Mouse (Mus musculus) bone marrow, adult 2 months (tissue): ENCODE data around the gene Slc26a8. TPM values are rescaled to one million over a fixed set of nuclear protein-coding genes. Genes with fewer than 3 reads are reported as not detected.

Experiments
- H3K27ac ChIP-seq: fragments of 200-500 bp; 2 replicates; pipeline ENCODE4 v1.5.1; 2012; ENCODE audit warnings: low read depth, mild to moderate bottlenecking, control low read depth, inconsistent platforms, low read length; ENCODE audit not compliant: control insufficient read depth, poor library complexity, insufficient read depth
- H3K4me1 ChIP-seq: fragments of 200-500 bp; 2 replicates; pipeline ENCODE4 v1.6.1; 2011; ENCODE audit warnings: low read length; ENCODE audit not compliant: control insufficient read depth, insufficient read depth
- H3K4me3 ChIP-seq: fragments of 200-500 bp; replicated peaks from 2 replicates; pipeline ENCODE3; 2011; ENCODE audit warnings: mild to moderate bottlenecking, low read depth, low read length, control low read depth; ENCODE audit not compliant: control insufficient read depth
- CTCF ChIP-seq: fragments of 200-500 bp; IDR thresholded peaks from 2 replicates; pipeline ENCODE4 v1.5.1; 2011; ENCODE audit warnings: low read length, control low read depth; ENCODE audit not compliant: control insufficient read depth, insufficient read depth
- POLR2A ChIP-seq: fragments of 200-500 bp; IDR thresholded peaks from 2 replicates; pipeline ENCODE4 v1.6.1; 2011; ENCODE audit warnings: low read depth, mild to moderate bottlenecking, control low read depth, low read length, borderline replicate concordance; ENCODE audit not compliant: control insufficient read depth
- WGBS: fragments of 180-500 bp; shearing (Covaris S2); methylation state at CpG from one replicate; pipeline ENCODE4 v1.1.7; 2018; 5-methylcytosine and 5-hydroxymethylcytosine counted together
- polyA plus RNA-seq: library from polyadenylated mRNA; stranded (reverse); fragments of >200 nt; gene quantifications from 2 replicates; pipeline ENCODE4 v1.2.4, GENCODE M21; 2011; ENCODE audit warnings: low replicate concordance; ENCODE audit not compliant: missing spikeins, insufficient read depth, insufficient read length

The Slc26a8 gene
- polyA plus RNA-seq, 1 experiment: 5.3 TPM

- WGBS: 54% methylated on average over 3 of the region's 3 CpGs
- H3K27ac ChIP-seq: no peak overlapping the region
- no peaks in the 10 kb centered on the region; the same call in 1 of the 2 replicates for H3K4me1 ChIP-seq
- no peak overlapping the region for H3K4me3 ChIP-seq
- TF ChIP-seq POLR2A (no peak), CTCF (no peak)
Measured at GRCm38 (mm10) chr17:28643697-28644096, 46.3 kb downstream of the Slc26a8 start.

- no peak for TF ChIP-seq POLR2A
- TF ChIP-seq CTCF: no peak
- no peak overlapping the region for H3K27ac ChIP-seq
- H3K4me1 ChIP-seq: no peaks in the 10 kb centered on the region; the same call in 1 of the 2 replicates
- H3K4me3 ChIP-seq: no peak overlapping the region
- WGBS: 6% methylated on average over 3 of the region's 3 CpGs
Measured at GRCm38 (mm10) chr17:28640113-28640512, 49.9 kb downstream of the Slc26a8 start.

- TF ChIP-seq CTCF: no peak
- no peak for TF ChIP-seq POLR2A
- WGBS: 62% methylated on average over 7 of the region's 7 CpGs
- H3K4me1 ChIP-seq: no peaks in the 10 kb centered on the region
- H3K27ac ChIP-seq: no peak overlapping the region
- no peak overlapping the region for H3K4me3 ChIP-seq
Measured at GRCm38 (mm10) chr17:28637711-28638690, 52.0 kb downstream of the Slc26a8 start.

- TF ChIP-seq CTCF (no peak), POLR2A (no peak)
- no peak overlapping the region for H3K4me3 ChIP-seq
- H3K27ac ChIP-seq: no peak overlapping the region
- H3K4me1 ChIP-seq: no peaks in the 10 kb centered on the region
- WGBS: 64% methylated on average over 5 of the region's 5 CpGs
Measured at GRCm38 (mm10) chr17:28635842-28636241, 54.2 kb downstream of the Slc26a8 start.

GRCm38 (mm10) chr17:28629125-28629524, 60.9 kb downstream of the Slc26a8 start:
- no peak overlapping the region for H3K27ac ChIP-seq
- H3K4me3 ChIP-seq: no peak overlapping the region
- no peaks in the 10 kb centered on the region for H3K4me1 ChIP-seq
- 61% methylated on average over 3 of the region's 3 CpGs for WGBS
- TF ChIP-seq CTCF (no peak), POLR2A (no peak)

- Histone ChIP-seq H3K4me3 (no peak overlapping the region), H3K4me1 (no peaks in the 10 kb centered on the region), H3K27ac (no peak overlapping the region)
- no peak for TF ChIP-seq POLR2A
- no peak for TF ChIP-seq CTCF
- 69% methylated on average over 10 of the region's 10 CpGs for WGBS
Measured at GRCm38 (mm10) chr17:28628248-28629124, 61.5 kb downstream of the Slc26a8 start.

- Histone ChIP-seq H3K4me1 (no peaks in the 10 kb centered on the region), H3K4me3 (no peak overlapping the region), H3K27ac (no peak overlapping the region)
- WGBS: 83% methylated on average over 2 of the region's 2 CpGs
- TF ChIP-seq POLR2A (no peak), CTCF (no peak)
Measured at GRCm38 (mm10) chr17:28626937-28627336, 63.1 kb downstream of the Slc26a8 start.

GRCm38 (mm10) chr17:28625327-28625726, 64.7 kb downstream of the Slc26a8 start:
- no peak for TF ChIP-seq CTCF
- TF ChIP-seq POLR2A: no peak
- WGBS: 10% methylated on average over 15 of the region's 15 CpGs
- Histone ChIP-seq H3K4me3 (no peak overlapping the region), H3K4me1 (no peaks in the 10 kb centered on the region; the same call in 1 of the 2 replicates), H3K27ac (no peak overlapping the region)
